Mouse (Mus musculus): Measurements from ENCODE around the gene Bloc1s5. TPM values are rescaled to one million over a fixed set of nuclear protein-coding genes. Genes with fewer than 3 reads are reported as not detected.

Gene Bloc1s5
- polyA plus RNA-seq, 1 experiment, result 8.7 TPM

- TF ChIP-seq SRF (IDR thresholded peaks at IDR 0.05; ENCODE audit: control insufficient read depth, insufficient read length, low read depth) (no peak), POLR2AphosphoS2 (IDR thresholded peaks at IDR 0.05; ENCODE audit: insufficient read length, low read depth) (no peak), CEBPB (IDR thresholded peaks at IDR 0.05; ENCODE audit: insufficient read depth, poor library complexity, severe bottlenecking) (no peak), TCF3 (IDR thresholded peaks at IDR 0.05; ENCODE audit: insufficient read length, low read depth) (no peak), REST (IDR thresholded peaks at IDR 0.05; ENCODE audit: insufficient read depth, insufficient read length) (no peak), E2F4 (IDR thresholded peaks at IDR 0.05; ENCODE audit: insufficient read depth) (no peak), MYOG (IDR thresholded peaks at IDR 0.05; ENCODE audit: control insufficient read depth in 1 of 3, insufficient read depth in 1 of 3, insufficient read length in 2 of 3, low read depth in 2 of 3) (no peak), TCF12 (IDR thresholded peaks at IDR 0.05; ENCODE audit: insufficient read depth, poor library complexity, severe bottlenecking) (no peak), MAX (IDR thresholded peaks at IDR 0.05; ENCODE audit: low read depth) (no peak), USF1 (IDR thresholded peaks at IDR 0.05; ENCODE audit: low read depth) (no peak), POLR2A (IDR thresholded peaks at IDR 0.05; ENCODE audit: insufficient read length, low read depth) (no peak), MYOD1 (IDR thresholded peaks at IDR 0.05; ENCODE audit: control insufficient read depth in 1 of 3, insufficient read length in 2 of 3, low read depth in 2 of 3) (no peak)
- Histone ChIP-seq H3ac (ENCODE audit: control insufficient read depth, insufficient read length) (no peak overlapping the region), H3K79me2 (ENCODE audit: control insufficient read depth, insufficient read depth) (no peaks in the 10 kb centered on the region), H3K36me3 (ENCODE audit: control insufficient read depth, insufficient read depth) (peaks cover 71% of the 10 kb centered on the region), H3K27me3 (ENCODE audit: control insufficient read depth, insufficient read depth, insufficient read length) (no peaks in the 10 kb centered on the region), H3K4me2 (ENCODE audit: low read depth) (no peak overlapping the region), H3K4me3 (no peak overlapping the region)
Measured at GRCm38 (mm10) chr13:38650292-38650691, 15.4 kb upstream of the Bloc1s5 start.

- H3ac ChIP-seq (ENCODE audit: control insufficient read depth, insufficient read length), result no peak overlapping the region
- no peak overlapping the region for H3K4me3 ChIP-seq
- H3K27me3 ChIP-seq (ENCODE audit: control insufficient read depth, insufficient read depth, insufficient read length), result no peaks in the 10 kb centered on the region
- no peaks in the 10 kb centered on the region for H3K79me2 ChIP-seq (ENCODE audit: control insufficient read depth, insufficient read depth)
- no peak overlapping the region for H3K4me2 ChIP-seq (ENCODE audit: low read depth)
- H3K36me3 ChIP-seq (ENCODE audit: control insufficient read depth, insufficient read depth), result peaks cover 70% of the 10 kb centered on the region
- no peak for TF ChIP-seq TCF3 (IDR thresholded peaks at IDR 0.05; ENCODE audit: insufficient read length, low read depth)
- no peak for TF ChIP-seq MAX (IDR thresholded peaks at IDR 0.05; ENCODE audit: low read depth)
- no peak for TF ChIP-seq E2F4 (IDR thresholded peaks at IDR 0.05; ENCODE audit: insufficient read depth)
- TF ChIP-seq POLR2A (IDR thresholded peaks at IDR 0.05; ENCODE audit: insufficient read length, low read depth), result no peak
- no peak for TF ChIP-seq TCF12 (IDR thresholded peaks at IDR 0.05; ENCODE audit: insufficient read depth, poor library complexity, severe bottlenecking)
- TF ChIP-seq REST (IDR thresholded peaks at IDR 0.05; ENCODE audit: insufficient read depth, insufficient read length), result no peak
- no peak for TF ChIP-seq CEBPB (IDR thresholded peaks at IDR 0.05; ENCODE audit: insufficient read depth, poor library complexity, severe bottlenecking)
- no peak for TF ChIP-seq POLR2AphosphoS2 (IDR thresholded peaks at IDR 0.05; ENCODE audit: insufficient read length, low read depth)
- no peak for TF ChIP-seq SRF (IDR thresholded peaks at IDR 0.05; ENCODE audit: control insufficient read depth, insufficient read length, low read depth)
- TF ChIP-seq MYOG (IDR thresholded peaks at IDR 0.05; ENCODE audit: control insufficient read depth in 1 of 3, insufficient read depth in 1 of 3, insufficient read length in 2 of 3, low read depth in 2 of 3), result no peak
- no peak for TF ChIP-seq MYOD1 (IDR thresholded peaks at IDR 0.05; ENCODE audit: control insufficient read depth in 1 of 3, insufficient read length in 2 of 3, low read depth in 2 of 3)
- TF ChIP-seq USF1 (IDR thresholded peaks at IDR 0.05; ENCODE audit: low read depth), result no peak
Measured at GRCm38 (mm10) chr13:38649069-38649468, 14.2 kb upstream of the Bloc1s5 start.

GRCm38 (mm10) chr13:38641414-38641813 lies 6.5 kb upstream of the Bloc1s5 start:
- TF ChIP-seq POLR2A (IDR thresholded peaks at IDR 0.05; ENCODE audit: insufficient read length, low read depth) (no peak), E2F4 (IDR thresholded peaks at IDR 0.05; ENCODE audit: insufficient read depth) (no peak), MAX (IDR thresholded peaks at IDR 0.05; ENCODE audit: low read depth) (no peak), SRF (IDR thresholded peaks at IDR 0.05; ENCODE audit: control insufficient read depth, insufficient read length, low read depth) (no peak), TCF12 (IDR thresholded peaks at IDR 0.05; ENCODE audit: insufficient read depth, poor library complexity, severe bottlenecking) (no peak), USF1 (IDR thresholded peaks at IDR 0.05; ENCODE audit: low read depth) (no peak), REST (IDR thresholded peaks at IDR 0.05; ENCODE audit: insufficient read depth, insufficient read length) (no peak), MYOG (IDR thresholded peaks at IDR 0.05; ENCODE audit: control insufficient read depth in 1 of 3, insufficient read depth in 1 of 3, insufficient read length in 2 of 3, low read depth in 2 of 3) (no peak), MYOD1 (IDR thresholded peaks at IDR 0.05; ENCODE audit: control insufficient read depth in 1 of 3, insufficient read length in 2 of 3, low read depth in 2 of 3) (no peak), POLR2AphosphoS2 (IDR thresholded peaks at IDR 0.05; ENCODE audit: insufficient read length, low read depth) (no peak), CEBPB (IDR thresholded peaks at IDR 0.05; ENCODE audit: insufficient read depth, poor library complexity, severe bottlenecking) (no peak)
- Histone ChIP-seq H3K27me3 (ENCODE audit: control insufficient read depth, insufficient read depth, insufficient read length) (no peaks in the 10 kb centered on the region), H3K4me3 (no peak overlapping the region), H3K79me2 (ENCODE audit: control insufficient read depth, insufficient read depth) (no peaks in the 10 kb centered on the region), H3K36me3 (ENCODE audit: control insufficient read depth, insufficient read depth) (peaks cover 32% of the 10 kb centered on the region), H3ac (ENCODE audit: control insufficient read depth, insufficient read length) (no peak overlapping the region), H3K4me2 (ENCODE audit: low read depth) (no peak overlapping the region)

- no peak for TF ChIP-seq SRF (IDR thresholded peaks at IDR 0.05; ENCODE audit: control insufficient read depth, insufficient read length, low read depth)
- no peak for TF ChIP-seq REST (IDR thresholded peaks at IDR 0.05; ENCODE audit: insufficient read depth, insufficient read length)
- no peak for TF ChIP-seq MYOD1 (IDR thresholded peaks at IDR 0.05; ENCODE audit: control insufficient read depth in 1 of 3, insufficient read length in 2 of 3, low read depth in 2 of 3)
- no peak for TF ChIP-seq MYOG (IDR thresholded peaks at IDR 0.05; ENCODE audit: control insufficient read depth in 1 of 3, insufficient read depth in 1 of 3, insufficient read length in 2 of 3, low read depth in 2 of 3)
- TF ChIP-seq E2F4 (IDR thresholded peaks at IDR 0.05; ENCODE audit: insufficient read depth), result no peak
- no peak for TF ChIP-seq TCF3 (IDR thresholded peaks at IDR 0.05; ENCODE audit: insufficient read length, low read depth)
- no peak for TF ChIP-seq CEBPB (IDR thresholded peaks at IDR 0.05; ENCODE audit: insufficient read depth, poor library complexity, severe bottlenecking)
- TF ChIP-seq MAX (IDR thresholded peaks at IDR 0.05; ENCODE audit: low read depth), result no peak
- no peak for TF ChIP-seq USF1 (IDR thresholded peaks at IDR 0.05; ENCODE audit: low read depth)
- no peak for TF ChIP-seq POLR2AphosphoS2 (IDR thresholded peaks at IDR 0.05; ENCODE audit: insufficient read length, low read depth)
- no peak for TF ChIP-seq TCF12 (IDR thresholded peaks at IDR 0.05; ENCODE audit: insufficient read depth, poor library complexity, severe bottlenecking)
- no peak for TF ChIP-seq POLR2A (IDR thresholded peaks at IDR 0.05; ENCODE audit: insufficient read length, low read depth)
- Histone ChIP-seq H3ac (ENCODE audit: control insufficient read depth, insufficient read length) (no peak overlapping the region), H3K27me3 (ENCODE audit: control insufficient read depth, insufficient read depth, insufficient read length) (no peaks in the 10 kb centered on the region), H3K4me3 (no peak overlapping the region), H3K79me2 (ENCODE audit: control insufficient read depth, insufficient read depth) (no peaks in the 10 kb centered on the region), H3K4me2 (ENCODE audit: low read depth) (no peak overlapping the region), H3K36me3 (ENCODE audit: control insufficient read depth, insufficient read depth) (peaks cover 29% of the 10 kb centered on the region)
Measured at GRCm38 (mm10) chr13:38640961-38641360, 6.1 kb upstream of the Bloc1s5 start.

Measured in myocyte (in vitro differentiated cells).